Mouse (Mus musculus): ENCODE results near the gene Msln. TPM values are rescaled to one million over a fixed set of nuclear protein-coding genes. Genes with fewer than 3 reads are reported as not detected.
"Not testable (repeated sequence)": the region's sequence is repeated elsewhere in the genome, so short reads cannot be mapped to it uniquely, and the experiment has no call there.

Gene Msln
- polyA plus RNA-seq, 1 experiment = 0.63 TPM

- no peak for TF ChIP-seq CTCF (IDR thresholded peaks at IDR 0.05; ENCODE audit: control insufficient read depth, insufficient read depth, insufficient replicate concordance, low read depth, low read length)
- no peak for TF ChIP-seq POLR2A (IDR thresholded peaks at IDR 0.05; ENCODE audit: control insufficient read depth, low read depth, low read length)
- no peaks in the 10 kb centered on the region for H3K27me3 ChIP-seq (ENCODE audit: control insufficient read depth, insufficient read depth, low read length)
- no peaks in the 10 kb centered on the region for H3K36me3 ChIP-seq (ENCODE audit: control insufficient read depth, insufficient read depth, low read length)
- no peak overlapping the region for H3K4me3 ChIP-seq (ENCODE audit: control insufficient read depth, low read depth, low read length)
- no peaks in the 10 kb centered on the region for H3K4me1 ChIP-seq (ENCODE audit: control insufficient read depth, insufficient read depth, low read length)
- no peak overlapping the region for H3K27ac ChIP-seq (ENCODE audit: control insufficient read depth, insufficient read depth, low read depth, low read length)
Measured at GRCm38 (mm10) chr17:25755086-25755485, 908 bp upstream of the Msln start.

GRCm38 (mm10) chr17:25751446-25751845 is 2.7 kb downstream of the Msln start:
- TF ChIP-seq POLR2A (IDR thresholded peaks at IDR 0.05; ENCODE audit: control insufficient read depth, low read depth, low read length) = no peak
- no peak for TF ChIP-seq CTCF (IDR thresholded peaks at IDR 0.05; ENCODE audit: control insufficient read depth, insufficient read depth, insufficient replicate concordance, low read depth, low read length)
- Histone ChIP-seq H3K27ac (ENCODE audit: control insufficient read depth, insufficient read depth, low read depth, low read length) (no peak overlapping the region), H3K27me3 (ENCODE audit: control insufficient read depth, insufficient read depth, low read length) (no peaks in the 10 kb centered on the region), H3K4me3 (ENCODE audit: control insufficient read depth, low read depth, low read length) (no peak overlapping the region), H3K4me1 (ENCODE audit: control insufficient read depth, insufficient read depth, low read length) (no peaks in the 10 kb centered on the region), H3K36me3 (ENCODE audit: control insufficient read depth, insufficient read depth, low read length) (no peaks in the 10 kb centered on the region)

DNA sequence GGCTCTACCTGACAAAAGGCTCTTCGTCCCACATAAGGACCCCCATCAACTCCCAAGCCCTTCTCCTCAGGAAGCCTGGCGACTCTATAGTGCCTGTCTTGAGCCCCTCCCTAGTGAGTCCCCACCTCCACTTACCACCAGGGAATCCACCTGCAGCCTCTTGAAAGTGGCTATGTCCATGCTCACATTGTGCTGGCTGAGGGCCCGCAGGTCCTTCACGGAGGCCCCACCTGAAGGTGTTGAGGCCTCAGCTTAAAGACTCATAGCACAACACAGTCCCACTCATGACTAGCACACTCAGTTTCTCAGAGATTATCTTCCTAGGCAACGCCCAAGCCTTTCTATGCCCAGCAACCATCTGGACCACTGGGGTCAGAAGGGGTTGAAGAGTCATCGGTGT is 4.9 kb downstream of the Msln start:
- Histone ChIP-seq H3K27me3 (ENCODE audit: control insufficient read depth, insufficient read depth, low read length) (no peaks in the 10 kb centered on the region), H3K36me3 (ENCODE audit: control insufficient read depth, insufficient read depth, low read length) (no peaks in the 10 kb centered on the region), H3K4me3 (ENCODE audit: control insufficient read depth, low read depth, low read length) (no peak overlapping the region), H3K27ac (ENCODE audit: control insufficient read depth, insufficient read depth, low read depth, low read length) (no peak overlapping the region), H3K4me1 (ENCODE audit: control insufficient read depth, insufficient read depth, low read length) (peaks cover 4% of the 10 kb centered on the region)
- no peak for TF ChIP-seq POLR2A (IDR thresholded peaks at IDR 0.05; ENCODE audit: control insufficient read depth, low read depth, low read length)
- no peak for TF ChIP-seq CTCF (IDR thresholded peaks at IDR 0.05; ENCODE audit: control insufficient read depth, insufficient read depth, insufficient replicate concordance, low read depth, low read length)

GRCm38 (mm10) chr17:25748238-25748637 is 5.9 kb downstream of the Msln start:
- Histone ChIP-seq H3K4me1 (ENCODE audit: control insufficient read depth, insufficient read depth, low read length) (peaks cover 5% of the 10 kb centered on the region), H3K27me3 (ENCODE audit: control insufficient read depth, insufficient read depth, low read length) (no peaks in the 10 kb centered on the region), H3K4me3 (ENCODE audit: control insufficient read depth, low read depth, low read length) (no peak overlapping the region), H3K36me3 (ENCODE audit: control insufficient read depth, insufficient read depth, low read length) (no peaks in the 10 kb centered on the region), H3K27ac (ENCODE audit: control insufficient read depth, insufficient read depth, low read depth, low read length) (no peak overlapping the region)
- TF ChIP-seq POLR2A (IDR thresholded peaks at IDR 0.05; ENCODE audit: control insufficient read depth, low read depth, low read length) (no peak), CTCF (IDR thresholded peaks at IDR 0.05; ENCODE audit: control insufficient read depth, insufficient read depth, insufficient replicate concordance, low read depth, low read length) (no peak)

DNA sequence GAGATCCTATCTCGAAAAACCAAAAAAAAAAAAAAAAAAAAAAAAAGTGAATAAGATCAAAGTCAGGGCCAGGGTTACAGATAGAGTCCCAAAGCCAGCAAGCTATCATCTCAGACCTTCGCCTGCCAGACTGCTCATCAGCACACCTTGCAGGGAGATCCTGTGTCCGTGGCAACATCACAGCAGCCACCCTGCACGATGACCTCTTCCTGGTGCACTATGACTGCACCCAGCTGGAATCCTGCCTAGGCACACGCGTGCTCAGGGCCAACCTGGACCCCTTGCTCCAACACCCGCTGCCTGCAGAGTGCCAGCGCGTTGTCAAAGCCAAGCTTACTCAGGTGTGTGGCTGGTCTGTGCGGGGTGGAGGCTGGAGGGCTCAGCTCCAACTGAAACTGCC is 9.9 kb downstream of the Msln start:
- TF ChIP-seq POLR2A (IDR thresholded peaks at IDR 0.05; ENCODE audit: control insufficient read depth, low read depth, low read length) = no peak
- TF ChIP-seq CTCF (IDR thresholded peaks at IDR 0.05; ENCODE audit: control insufficient read depth, insufficient read depth, insufficient replicate concordance, low read depth, low read length) = no peak
- Histone ChIP-seq H3K4me1 (ENCODE audit: control insufficient read depth, insufficient read depth, low read length) (peaks cover 5% of the 10 kb centered on the region), H3K4me3 (ENCODE audit: control insufficient read depth, low read depth, low read length) (no peak overlapping the region), H3K27ac (ENCODE audit: control insufficient read depth, insufficient read depth, low read depth, low read length) (no peak overlapping the region), H3K27me3 (ENCODE audit: control insufficient read depth, insufficient read depth, low read length) (no peaks in the 10 kb centered on the region), H3K36me3 (ENCODE audit: control insufficient read depth, insufficient read depth, low read length) (no peaks in the 10 kb centered on the region)

GRCm38 (mm10) chr17:25743831-25744230 is 10.3 kb downstream of the Msln start:
- no peaks in the 10 kb centered on the region for H3K36me3 ChIP-seq (ENCODE audit: control insufficient read depth, insufficient read depth, low read length)
- no peak for TF ChIP-seq CTCF (IDR thresholded peaks at IDR 0.05; ENCODE audit: control insufficient read depth, insufficient read depth, insufficient replicate concordance, low read depth, low read length)
- TF ChIP-seq POLR2A (IDR thresholded peaks at IDR 0.05; ENCODE audit: control insufficient read depth, low read depth, low read length) = no peak
- H3K27ac ChIP-seq (ENCODE audit: control insufficient read depth, insufficient read depth, low read depth, low read length) = no peak overlapping the region

GRCm38 (mm10) chr17:25741471-25741870 is 12.7 kb downstream of the Msln start:
- not testable (repeated sequence) for H3K36me3 ChIP-seq (ENCODE audit: control insufficient read depth, insufficient read depth, low read length); H3K27ac ChIP-seq (ENCODE audit: control insufficient read depth, insufficient read depth, low read depth, low read length); H3K27me3 ChIP-seq (ENCODE audit: control insufficient read depth, insufficient read depth, low read length); H3K4me3 ChIP-seq (ENCODE audit: control insufficient read depth, low read depth, low read length); H3K4me1 ChIP-seq (ENCODE audit: control insufficient read depth, insufficient read depth, low read length)

More at GRCm38 (mm10) chr17:25743831-25744230, 10.3 kb downstream of the Msln start:
- H3K4me3 ChIP-seq (ENCODE audit: control insufficient read depth, low read depth, low read length) = no peak overlapping the region
- no peaks in the 10 kb centered on the region for H3K27me3 ChIP-seq (ENCODE audit: control insufficient read depth, insufficient read depth, low read length)
- H3K4me1 ChIP-seq (ENCODE audit: control insufficient read depth, insufficient read depth, low read length) = peaks cover 5% of the 10 kb centered on the region

DNA sequence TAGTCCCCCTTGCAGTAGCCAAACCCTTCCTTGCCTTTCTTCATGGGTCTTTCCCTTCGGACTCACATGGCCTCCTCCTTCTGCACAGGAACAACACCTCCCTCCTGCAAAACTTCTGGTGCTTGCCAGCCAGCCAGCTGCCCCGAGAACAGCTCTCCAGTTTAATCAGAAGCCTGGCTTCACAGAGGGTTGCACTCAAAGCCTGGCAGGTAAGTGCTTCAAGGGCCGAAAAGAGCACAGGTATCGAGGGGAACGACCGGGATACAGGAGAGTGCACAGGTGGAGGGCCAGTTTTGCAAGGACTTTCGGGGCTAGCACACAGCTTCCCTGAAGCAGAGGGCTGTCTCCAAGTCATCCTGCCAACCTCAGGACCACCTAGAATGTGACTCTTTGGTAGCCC is 15.3 kb downstream of the Msln start:
- Histone ChIP-seq H3K36me3 (ENCODE audit: control insufficient read depth, insufficient read depth, low read length) (no peaks in the 10 kb centered on the region), H3K4me1 (ENCODE audit: control insufficient read depth, insufficient read depth, low read length) (no peaks in the 10 kb centered on the region), H3K27ac (ENCODE audit: control insufficient read depth, insufficient read depth, low read depth, low read length) (no peak overlapping the region), H3K4me3 (ENCODE audit: control insufficient read depth, low read depth, low read length) (no peak overlapping the region), H3K27me3 (ENCODE audit: control insufficient read depth, insufficient read depth, low read length) (no peaks in the 10 kb centered on the region)
- TF ChIP-seq CTCF (IDR thresholded peaks at IDR 0.05; ENCODE audit: control insufficient read depth, insufficient read depth, insufficient replicate concordance, low read depth, low read length) (no peak), POLR2A (IDR thresholded peaks at IDR 0.05; ENCODE audit: control insufficient read depth, low read depth, low read length) (no peak)

Measured in testis, adult 2 months (tissue).